Mouse (Mus musculus) left cerebral cortex, postnatal 14 days (tissue): ENCODE measurements around the gene Hmgcs2. TPM values are rescaled to one million over a fixed set of nuclear protein-coding genes. Genes with fewer than 3 reads are reported as not detected.

Source experiments
- DNase-seq, 2 experiments: peaks; one replicate each; pipeline ENCODE4 v3.0.0; 2021 to 2022; ENCODE audit warnings: low spot score in 2 of 2, mixed read lengths in 1 of 2
- intact Hi-C: fragments of 180-260 bp; cut with DNase I; formaldehyde crosslinking; loops from one replicate; pipeline ENCODE4 v1.15.1; 2025
- long read RNA-seq, 2 experiments: library from polyadenylated mRNA; stranded (forward); transcript quantifications; one replicate each; pipeline ENCODE4 v2.0.0; 2021
- total RNA-seq, 2 experiments: library from RNA; stranded (reverse); gene quantifications; 2 replicates each; pipeline ENCODE4 v1.2.3; 2021

Hmgcs2 gene
- 10 to 100 TPM; 10.5 to 10.9 TPM for total RNA-seq
- long read RNA-seq, experiment 1, transcript Hmgcs2-201 (10 exons, 3,290 nt): major isoform, 11 of 13 reads
- long read RNA-seq, experiment 1, partial matches to known transcripts: 2 of 13 reads
- long read RNA-seq, experiment 1, other reads (novel, unspliced or antisense): 0 of 13 reads
- long read RNA-seq, experiment 2, transcript Hmgcs2-201 (10 exons, 3,290 nt): major isoform, 9 of 9 reads
- long read RNA-seq, experiment 2, partial matches to known transcripts: 0 of 9 reads
- long read RNA-seq, experiment 2, other reads (novel, unspliced or antisense): 0 of 9 reads

- intact Hi-C loops: no loop called here
- peak; percentile 7 to 8 for DNase-seq
These were observed at the start of gene Hmgcs2 for GRCm38 (mm10) chr3:98280204-98280932. Gene Hmgcs2 (plus strand): TSS chr3:98280435.

GRCm38 (mm10) chr3:98233504-98233903 is 46.7 kb upstream of the Hmgcs2 start:
- DNase-seq: no peak
- intact Hi-C loops: no loop called here

GRCm38 (mm10) chr3:98236266-98236665 is 44.0 kb upstream of the Hmgcs2 start:
- no peak for DNase-seq
- intact Hi-C loops: no loop called here

GRCm38 (mm10) chr3:98237240-98237639 is 43.0 kb upstream of the Hmgcs2 start:
- intact Hi-C loops: no loop called here
- DNase-seq: no peak

- intact Hi-C loops: no loop called here
- DNase-seq: no peak
These were observed 42.1 kb upstream of the Hmgcs2 start for GRCm38 (mm10) chr3:98238150-98238549.

- intact Hi-C loops: no loop called here
- DNase-seq: no peak
These were observed 38.2 kb upstream of the Hmgcs2 start for GRCm38 (mm10) chr3:98242051-98242450.

- intact Hi-C loops: no loop called here
- DNase-seq: no peak
These were observed 37.7 kb upstream of the Hmgcs2 start for GRCm38 (mm10) chr3:98242458-98243037.

- no peak for DNase-seq
- intact Hi-C loops: no loop called here
These were observed 34.3 kb upstream of the Hmgcs2 start for GRCm38 (mm10) chr3:98245892-98246291.

- intact Hi-C loops: no loop called here
These were observed 33.1 kb upstream of the Hmgcs2 start for GRCm38 (mm10) chr3:98246985-98247751.

GRCm38 (mm10) chr3:98249378-98249777 is 30.9 kb upstream of the Hmgcs2 start:
- intact Hi-C loops: no loop called here
- DNase-seq: no peak

More at GRCm38 (mm10) chr3:98246985-98247751, 33.1 kb upstream of the Hmgcs2 start:
- no peak for DNase-seq

GRCm38 (mm10) chr3:98249833-98250448 is 30.3 kb upstream of the Hmgcs2 start:
- DNase-seq: peak in 1 of 2 experiments; percentile 18
- intact Hi-C loops: no loop called here

GRCm38 (mm10) chr3:98254059-98254458 is 26.2 kb upstream of the Hmgcs2 start:
- intact Hi-C loops: no loop called here
- DNase-seq: no peak

GRCm38 (mm10) chr3:98254656-98255583 is 25.3 kb upstream of the Hmgcs2 start:
- intact Hi-C loops: no loop called here
- DNase-seq: no peak

- no peak for DNase-seq
- intact Hi-C loops: no loop called here
These were observed 21.5 kb upstream of the Hmgcs2 start for GRCm38 (mm10) chr3:98258723-98259122.

GRCm38 (mm10) chr3:98259271-98259751 is 20.9 kb upstream of the Hmgcs2 start:
- intact Hi-C loops: no loop called here
- DNase-seq: peak; percentile 68 to 69

- no peak for DNase-seq
- intact Hi-C loops: no loop called here
These were observed 19.7 kb upstream of the Hmgcs2 start for GRCm38 (mm10) chr3:98260534-98260933.

- intact Hi-C loops: no loop called here
- DNase-seq: no peak
These were observed 18.8 kb upstream of the Hmgcs2 start for GRCm38 (mm10) chr3:98261415-98261814.

GRCm38 (mm10) chr3:98262133-98262532 is 18.1 kb upstream of the Hmgcs2 start:
- intact Hi-C loops: no loop called here
- DNase-seq: no peak
